Mouse (Mus musculus) MEL (cell line): Measurements from ENCODE around the gene Tyw1. TPM values are rescaled to one million over a fixed set of nuclear protein-coding genes. Genes with fewer than 3 reads are reported as not detected.

Experiments used
- DNase-seq: peaks from one replicate; pipeline ENCODE4 v3.0.0; 2011; ENCODE audit warnings: low read depth, low spot score
- H3K27ac ChIP-seq: 2 replicates; pipeline ENCODE4 v1.5.1; 2012; ENCODE audit warnings: low read depth, mild to moderate bottlenecking, control low read depth, low read length, moderate library complexity; ENCODE audit not compliant: control insufficient read depth
- H3K27me3 ChIP-seq, 2 experiments: fragments of 150-350 bp in 1 of 2; sonication (generic) in 1 of 2; 2 replicates each; pipeline ENCODE4 v1.6.1; 2012; ENCODE audit warnings: low read length in 2 of 2, mild to moderate bottlenecking in 2 of 2, improper control_type of control experiment in 1 of 2, moderate library complexity in 1 of 2; ENCODE audit not compliant: insufficient read depth in 2 of 2, control insufficient read depth in 1 of 2
- H3K36me3 ChIP-seq, 2 experiments: 2 replicates each; pipeline ENCODE4 v1.6.1; 2012 to 2014; ENCODE audit warnings: low read length in 2 of 2, improper control_type of control experiment in 1 of 2, inconsistent platforms in 1 of 2, mild to moderate bottlenecking in 1 of 2; ENCODE audit not compliant: insufficient read depth in 2 of 2, control insufficient read depth in 1 of 2
- H3K4me1 ChIP-seq, 2 experiments: fragments of 150-350 bp in 1 of 2; sonication (generic) in 1 of 2; 2 replicates each; pipeline ENCODE4 v1.6.1; 2012; ENCODE audit warnings: low read length in 2 of 2, improper control_type of control experiment in 1 of 2, mild to moderate bottlenecking in 1 of 2; ENCODE audit not compliant: insufficient read depth in 2 of 2, control insufficient read depth in 1 of 2
- H3K4me3 ChIP-seq, 2 experiments: fragments of 150-350 bp in 1 of 2; sonication (generic) in 1 of 2; 2 replicates each; pipeline ENCODE4 v1.5.1; 2012; ENCODE audit warnings: low read depth in 2 of 2, low read length in 2 of 2, mild to moderate bottlenecking in 2 of 2, moderate library complexity in 2 of 2, control low read depth in 1 of 2, improper control_type of control experiment in 1 of 2; ENCODE audit not compliant: control insufficient read depth in 1 of 2, insufficient read depth in 1 of 2
- H3K79me2 ChIP-seq: 2 replicates; pipeline ENCODE4 v1.6.1; 2012; ENCODE audit warnings: mild to moderate bottlenecking, low read length, moderate library complexity; ENCODE audit not compliant: control insufficient read depth, poor library complexity, insufficient read depth
- H3K9ac ChIP-seq: 2 replicates; pipeline ENCODE4 v1.6.1; 2012; ENCODE audit warnings: low read depth, mild to moderate bottlenecking, control low read depth, low read length, moderate library complexity; ENCODE audit not compliant: control insufficient read depth, poor library complexity, severe bottlenecking
- H3K9me3 ChIP-seq: fragments of 150-350 bp; sonication (generic); replicated peaks from 2 replicates; pipeline ENCODE4 v1.6.1; 2012; ENCODE audit warnings: mild to moderate bottlenecking, low read length, improper control_type of control experiment, moderate library complexity; ENCODE audit not compliant: insufficient read depth
- CHD1 ChIP-seq: IDR thresholded peaks from 2 replicates; pipeline ENCODE4 v1.6.1; 2012; ENCODE audit warnings: low read depth, mild to moderate bottlenecking, inconsistent platforms, low read length, improper control_type of control experiment
- CHD2 ChIP-seq: IDR thresholded peaks from 2 replicates; pipeline ENCODE4 v1.6.1; 2011; ENCODE audit warnings: low read length, improper control_type of control experiment
- CTCF ChIP-seq, 3 experiments: IDR thresholded peaks in 2 of 3; conservative IDR thresholded peaks in 1 of 3; 2 replicates each; pipeline ENCODE4 v1.5.1; 2011 to 2012; ENCODE audit warnings: low read length in 3 of 3, low read depth in 2 of 3, mild to moderate bottlenecking in 2 of 3, improper control_type of control experiment in 1 of 3, inconsistent platforms in 1 of 3, mixed read lengths in 1 of 3, moderate library complexity in 1 of 3; ENCODE audit not compliant: control insufficient read depth in 1 of 3, insufficient read depth in 1 of 3, poor library complexity in 1 of 3, severe bottlenecking in 1 of 3
- E2F4 ChIP-seq: IDR thresholded peaks from 2 replicates; pipeline ENCODE4 v1.6.1; 2011; ENCODE audit warnings: low read depth, low read length, improper control_type of control experiment, borderline replicate concordance
- EP300 ChIP-seq, 2 experiments: IDR thresholded peaks; 2 replicates each; pipeline ENCODE4 v1.6.1; 2011; ENCODE audit warnings: improper control_type of control experiment in 2 of 2, low read length in 2 of 2, low read depth in 1 of 2, mild to moderate bottlenecking in 1 of 2
- GABPA ChIP-seq: IDR thresholded peaks from 2 replicates; pipeline ENCODE4 v1.6.1; 2012; ENCODE audit warnings: low read depth, mild to moderate bottlenecking, inconsistent platforms, low read length, improper control_type of control experiment, moderate library complexity
- GATA1 ChIP-seq: IDR thresholded peaks from 2 replicates; pipeline ENCODE4 v1.6.1; 2011; ENCODE audit warnings: low read depth, low read length, improper control_type of control experiment
- HCFC1 ChIP-seq: IDR thresholded peaks from 2 replicates; pipeline ENCODE4 v1.6.1; 2012; ENCODE audit warnings: low read depth, mild to moderate bottlenecking, inconsistent platforms, low read length, improper control_type of control experiment, moderate library complexity
- JUND ChIP-seq: IDR thresholded peaks from 2 replicates; pipeline ENCODE4 v1.6.1; 2011; ENCODE audit warnings: low read depth, mild to moderate bottlenecking, improper control_type of control experiment, low read length
- KAT2A ChIP-seq: conservative IDR thresholded peaks from 2 replicates; pipeline ENCODE4 v1.6.1; 2012; ENCODE audit warnings: low read depth, low read length, improper control_type of control experiment, inconsistent platforms
- MAFK ChIP-seq: IDR thresholded peaks from 2 replicates; pipeline ENCODE4 v1.6.1; 2011; ENCODE audit warnings: low read depth, mild to moderate bottlenecking, low read length, improper control_type of control experiment, borderline replicate concordance
- MAX ChIP-seq: IDR thresholded peaks from 2 replicates; pipeline ENCODE4 v1.6.1; 2011; ENCODE audit warnings: low read length, improper control_type of control experiment
- MAZ ChIP-seq: IDR thresholded peaks from 2 replicates; pipeline ENCODE4 v1.6.1; 2012; ENCODE audit warnings: low read depth, mild to moderate bottlenecking, inconsistent platforms, low read length, improper control_type of control experiment
- MEF2A ChIP-seq: IDR thresholded peaks from 2 replicates; pipeline ENCODE4 v1.6.1; 2014; ENCODE audit warnings: low read depth, mild to moderate bottlenecking, inconsistent platforms, low read length, improper control_type of control experiment; ENCODE audit not compliant: poor library complexity, insufficient replicate concordance, severe bottlenecking; ENCODE audit errors: extremely low read depth
- MXI1 ChIP-seq: IDR thresholded peaks from 2 replicates; pipeline ENCODE4 v1.6.1; 2011; ENCODE audit warnings: mild to moderate bottlenecking, low read depth, low read length, improper control_type of control experiment
- MYB ChIP-seq: IDR thresholded peaks from 2 replicates; pipeline ENCODE4 v1.6.1; 2011; ENCODE audit warnings: mild to moderate bottlenecking, low read depth, low read length, improper control_type of control experiment
- MYC ChIP-seq: IDR thresholded peaks from 2 replicates; pipeline ENCODE4 v1.6.1; 2011; ENCODE audit warnings: low read depth, mild to moderate bottlenecking, low read length, improper control_type of control experiment, moderate library complexity
- NELFE ChIP-seq: IDR thresholded peaks from 2 replicates; pipeline ENCODE4 v1.6.1; 2011; ENCODE audit warnings: low read depth, low read length, improper control_type of control experiment
- NRF1 ChIP-seq: IDR thresholded peaks from 2 replicates; pipeline ENCODE4 v1.6.1; 2014; ENCODE audit warnings: low read depth, mild to moderate bottlenecking, inconsistent platforms, low read length, improper control_type of control experiment, moderate library complexity; ENCODE audit not compliant: poor library complexity, insufficient read depth, severe bottlenecking
- POLR2AphosphoS5 ChIP-seq: IDR thresholded peaks from 2 replicates; pipeline ENCODE4 v1.6.1; 2012; ENCODE audit warnings: low read depth, borderline replicate concordance, mild to moderate bottlenecking, inconsistent platforms, low read length, moderate library complexity, mixed read lengths
- RAD21 ChIP-seq: IDR thresholded peaks from 2 replicates; pipeline ENCODE4 v1.6.1; 2011; ENCODE audit warnings: mild to moderate bottlenecking, low read depth, low read length, improper control_type of control experiment
- RCOR1 ChIP-seq: IDR thresholded peaks from 2 replicates; pipeline ENCODE4 v1.6.1; 2012; ENCODE audit warnings: low read depth, mild to moderate bottlenecking, inconsistent platforms, low read length, improper control_type of control experiment
- SMC3 ChIP-seq: IDR thresholded peaks from 2 replicates; pipeline ENCODE4 v1.6.1; 2011; ENCODE audit warnings: low read depth, low read length, improper control_type of control experiment
- TAL1 ChIP-seq: IDR thresholded peaks from 2 replicates; pipeline ENCODE4 v1.6.1; 2012; ENCODE audit warnings: mild to moderate bottlenecking, inconsistent platforms, low read length, moderate library complexity, mixed read lengths
- TBP ChIP-seq: IDR thresholded peaks from 2 replicates; pipeline ENCODE4 v1.8.0; 2011; ENCODE audit warnings: low read depth, low read length, improper control_type of control experiment
- TCF12 ChIP-seq: IDR thresholded peaks from 2 replicates; pipeline ENCODE4 v1.6.1; 2014; ENCODE audit warnings: low read depth, mild to moderate bottlenecking, inconsistent platforms, low read length, improper control_type of control experiment, moderate library complexity
- UBTF ChIP-seq: IDR thresholded peaks from 2 replicates; pipeline ENCODE4 v1.6.1; 2012; ENCODE audit warnings: low read depth, mild to moderate bottlenecking, inconsistent platforms, low read length, improper control_type of control experiment, moderate library complexity, borderline replicate concordance; ENCODE audit not compliant: insufficient read depth
- USF1 ChIP-seq: IDR thresholded peaks from 2 replicates; pipeline ENCODE4 v1.6.1; 2014; ENCODE audit warnings: low read depth, mild to moderate bottlenecking, inconsistent platforms, low read length, improper control_type of control experiment, moderate library complexity
- ZC3H11A ChIP-seq: IDR thresholded peaks from 2 replicates; pipeline ENCODE4 v1.6.1; 2012; ENCODE audit warnings: low read depth, mild to moderate bottlenecking, inconsistent platforms, low read length, improper control_type of control experiment
- ZKSCAN1 ChIP-seq: IDR thresholded peaks from 2 replicates; pipeline ENCODE4 v1.6.1; 2012; ENCODE audit warnings: low read depth, mild to moderate bottlenecking, inconsistent platforms, low read length, improper control_type of control experiment, moderate library complexity
- ZMIZ1 ChIP-seq: IDR thresholded peaks from 2 replicates; pipeline ENCODE4 v1.6.1; 2012; ENCODE audit warnings: low read depth, mild to moderate bottlenecking, inconsistent platforms, low read length, improper control_type of control experiment, moderate library complexity
- polyA plus RNA-seq, 2 experiments: library from polyadenylated mRNA; stranded (reverse) in 1 of 2; unstranded in 1 of 2; fragments of >175 nt in 1 of 2; fragments of >200 nt in 1 of 2; gene quantifications; 2 replicates each; pipeline versions ENCODE4 v1.2.1 to v1.2.4; 2012; ENCODE audit warnings: low replicate concordance in 2 of 2, low read depth in 1 of 2; ENCODE audit not compliant: insufficient read length in 2 of 2, insufficient read depth in 1 of 2, missing spikeins in 1 of 2
- total RNA-seq: library from RNA; depleted of rRNA; stranded (reverse); fragments of 300-350 nt; gene quantifications from 2 replicates; pipeline ENCODE4 v1.2.3, GENCODE M21; 2012

Gene Tyw1
- total and polyA plus RNA-seq, 3 experiments = 33.3 to 133 (median 38.8) TPM

DNA sequence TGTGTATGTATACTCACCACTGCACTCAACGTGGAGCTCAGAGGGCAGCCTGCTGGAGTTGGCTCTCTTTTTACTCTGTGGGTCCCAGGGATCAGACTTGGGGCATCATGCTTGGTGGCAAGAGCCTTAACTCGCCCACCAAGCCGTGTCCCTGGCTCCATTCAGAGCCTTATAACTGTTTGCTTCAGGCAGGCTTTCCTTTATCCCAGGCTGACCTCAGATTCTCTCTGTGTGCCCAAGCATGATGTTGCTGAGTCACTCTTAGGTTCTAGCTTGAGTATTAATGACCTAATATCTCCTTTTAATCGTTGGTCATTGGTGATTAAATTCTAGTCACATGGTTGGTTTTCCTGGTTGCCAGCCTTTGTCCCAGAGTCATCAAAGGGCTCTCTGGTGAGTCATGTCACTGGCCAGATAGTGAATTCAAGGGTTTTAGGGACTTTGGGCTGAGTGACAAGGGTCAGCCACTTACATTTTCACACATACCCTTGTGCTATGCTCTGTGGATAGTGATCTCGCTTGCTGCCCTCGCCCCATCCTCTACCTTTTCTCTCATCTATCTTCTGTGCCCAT is 9.1 kb downstream of the Tyw1 start:
- Histone ChIP-seq H3K9me3 (no peaks in the 10 kb centered on the region), H3K4me1 (no peaks in the 10 kb centered on the region), H3K79me2 (no peaks in the 10 kb centered on the region; the same call in 1 of the 2 replicates), H3K27me3 (no peaks in the 10 kb centered on the region), H3K9ac (no peak overlapping the region), H3K4me3 (no peak overlapping the region), H3K36me3 (peaks cover 0 to 5% of the 10 kb centered on the region in 2 experiments), H3K27ac (no peak overlapping the region)
- no peak for DNase-seq
- TF ChIP-seq HCFC1 = no peak
- TF ChIP-seq CTCF (IDR thresholded peaks at IDR 0.05 in 2 of 3, conservative IDR thresholded peaks at IDR 0.05 in 1 of 3; ENCODE audit: control insufficient read depth in 1 of 3, insufficient read depth in 1 of 3, low read depth in 2 of 3, low read length in 3 of 3, poor library complexity in 1 of 3, severe bottlenecking in 1 of 3) = no peak

DNA sequence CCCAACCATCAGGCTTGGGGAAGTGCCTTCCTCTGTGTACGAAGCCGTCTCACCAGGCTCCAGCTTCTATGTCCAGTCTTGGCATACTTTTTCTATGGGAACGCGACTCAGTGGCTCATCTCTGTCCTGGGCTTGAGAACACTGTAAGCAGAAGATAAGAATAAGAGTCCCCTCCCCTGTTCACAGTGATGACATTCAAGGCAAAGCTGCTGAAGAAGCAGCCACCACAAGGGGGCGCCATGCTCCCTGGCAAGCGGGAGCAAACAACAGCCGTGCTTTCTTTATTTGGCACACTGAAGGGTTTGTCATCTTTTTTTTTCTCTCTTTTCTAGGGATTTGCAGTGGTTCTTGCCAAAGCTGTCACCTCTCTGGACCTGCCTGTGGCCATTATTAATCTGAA is 11.2 kb downstream of the Tyw1 start:
- Histone ChIP-seq H3K4me1 (no peaks in the 10 kb centered on the region), H3K27ac (no peak overlapping the region), H3K27me3 (no peaks in the 10 kb centered on the region), H3K9me3 (no peaks in the 10 kb centered on the region), H3K79me2 (no peaks in the 10 kb centered on the region), H3K4me3 (no peak overlapping the region), H3K36me3 (peaks cover 0 to 5% of the 10 kb centered on the region in 2 experiments), H3K9ac (no peak overlapping the region)
- DNase-seq = peak; percentile 84
- TF ChIP-seq JUND = no peak
- TF ChIP-seq RCOR1 = no peak
- TF ChIP-seq MYC = no peak
- no peak for TF ChIP-seq EP300 (IDR thresholded peaks at IDR 0.05; ENCODE audit: low read depth in 1 of 2, low read length in 2 of 2)
- TF ChIP-seq SMC3 = peak; percentile 45
- TF ChIP-seq RAD21 = peak; percentile 18
- peak; percentile 50; the same call in 1 of the 2 replicates for TF ChIP-seq GATA1
- no peak for TF ChIP-seq TBP
- TF ChIP-seq UBTF = no peak
- TF ChIP-seq MAZ = no peak
- no peak for TF ChIP-seq USF1
- TF ChIP-seq E2F4 = no peak
- TF ChIP-seq MEF2A = no peak
- no peak for TF ChIP-seq CHD2
- TF ChIP-seq TAL1 = peak; percentile 34
- TF ChIP-seq MYB = no peak
- no peak for TF ChIP-seq ZMIZ1
- no peak for TF ChIP-seq NELFE
- no peak for TF ChIP-seq MXI1
- TF ChIP-seq GABPA = no peak
- no peak for TF ChIP-seq MAX
- no peak for TF ChIP-seq MAFK
- peak; percentile 81 to 93 (median 83) for TF ChIP-seq CTCF (IDR thresholded peaks at IDR 0.05 in 2 of 3, conservative IDR thresholded peaks at IDR 0.05 in 1 of 3; ENCODE audit: control insufficient read depth in 1 of 3, insufficient read depth in 1 of 3, low read depth in 2 of 3, low read length in 3 of 3, poor library complexity in 1 of 3, severe bottlenecking in 1 of 3)
- TF ChIP-seq HCFC1 = no peak
- no peak for TF ChIP-seq ZC3H11A
- no peak for TF ChIP-seq KAT2A
- TF ChIP-seq POLR2AphosphoS5 = no peak
- TF ChIP-seq TCF12 = 0 out of 2 replicates have a peak, but pooled peaks have one; percentile 10
- no peak for TF ChIP-seq ZKSCAN1
- no peak for TF ChIP-seq NRF1
- TF ChIP-seq CHD1 = no peak
